Mouse (Mus musculus) urinary bladder, adult 18-20 months (tissue): ENCODE data around the gene Hivep2.

Experiments
- DNase-seq, 2 experiments: peaks; one replicate each; pipeline ENCODE4 v3.0.0; 2022; ENCODE audit warnings: low spot score in 2 of 2, mixed read lengths in 2 of 2

Gene Hivep2

DNA sequence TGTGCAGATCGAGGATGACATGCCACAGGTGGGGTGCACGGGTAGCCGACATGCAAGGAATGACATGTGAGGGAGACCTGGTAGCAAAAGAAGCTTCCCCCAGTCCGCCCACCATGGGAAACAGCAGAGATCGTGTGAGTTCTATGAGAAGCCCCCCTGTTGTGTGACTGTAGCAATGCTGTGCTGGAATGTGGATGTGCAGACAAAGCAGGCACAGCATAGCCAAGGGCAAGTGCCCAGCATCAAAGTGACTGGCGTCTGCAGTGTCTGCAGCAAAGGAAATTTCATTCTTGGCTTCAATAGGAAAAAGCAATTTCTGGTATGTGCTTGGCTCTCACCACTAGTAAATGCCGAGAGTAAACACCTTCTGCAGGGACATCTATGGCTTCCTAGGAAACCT lies 199.0 kb downstream of the Hivep2 start:
- DNase-seq, result peak in 1 of 2 experiments; percentile 22

GRCm38 (mm10) chr10:14168197-14168844 lies 202.4 kb downstream of the Hivep2 start:
- DNase-seq, result no peak

DNA sequence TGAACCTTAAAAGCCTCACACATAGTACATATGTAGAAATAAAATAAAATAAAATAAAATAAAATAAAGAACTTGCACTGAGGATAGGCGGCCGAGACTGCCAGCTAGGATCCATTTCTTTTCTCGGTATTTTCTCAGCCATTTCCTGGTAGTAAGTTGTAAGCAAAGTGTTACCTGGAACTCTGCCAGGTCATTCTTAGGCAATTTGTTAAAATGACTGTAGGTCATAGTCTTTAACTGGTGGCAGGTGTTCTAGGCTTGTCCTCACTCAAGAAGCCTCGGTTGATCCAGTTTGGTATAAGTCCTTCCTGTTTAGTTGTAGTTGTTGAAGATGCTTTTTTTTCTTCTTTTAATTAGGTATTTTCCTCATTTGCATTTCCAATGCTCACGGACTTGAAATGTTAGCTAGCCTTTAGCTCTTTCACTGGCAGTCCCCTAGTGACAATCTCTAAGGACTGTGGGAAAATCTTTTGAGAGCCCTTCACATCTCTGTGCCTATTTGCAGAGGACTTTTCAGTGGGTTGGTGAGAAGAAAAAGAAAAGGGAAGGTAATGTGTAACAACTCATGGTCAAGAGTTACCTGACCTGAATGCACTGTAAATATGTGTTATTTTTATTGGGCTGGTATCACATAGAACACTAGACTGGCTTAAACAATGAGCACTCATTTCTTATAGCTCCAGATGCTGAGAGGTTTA lies 203.1 kb downstream of the Hivep2 start:
- no peak for DNase-seq

DNA sequence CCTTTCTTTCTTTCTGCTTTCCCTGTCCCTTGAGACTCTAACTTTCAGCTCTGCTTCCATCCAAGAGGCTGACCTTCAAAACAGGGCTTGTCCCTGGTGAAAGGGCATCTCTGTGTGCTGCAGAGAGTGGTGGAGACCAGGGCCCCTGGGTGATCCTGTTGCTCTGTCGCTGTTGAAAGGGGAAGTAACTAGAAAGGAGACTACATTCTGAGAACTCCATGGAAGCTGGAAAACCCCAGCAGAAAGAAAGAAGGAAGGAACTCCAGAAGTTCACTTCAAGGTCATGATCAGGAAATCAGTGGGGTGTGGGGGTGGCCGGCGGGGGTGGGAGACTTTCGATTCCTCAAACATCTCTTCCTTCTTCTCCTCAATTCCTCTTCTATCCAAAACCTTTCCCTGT lies 208.2 kb downstream of the Hivep2 start:
- no peak for DNase-seq

DNA sequence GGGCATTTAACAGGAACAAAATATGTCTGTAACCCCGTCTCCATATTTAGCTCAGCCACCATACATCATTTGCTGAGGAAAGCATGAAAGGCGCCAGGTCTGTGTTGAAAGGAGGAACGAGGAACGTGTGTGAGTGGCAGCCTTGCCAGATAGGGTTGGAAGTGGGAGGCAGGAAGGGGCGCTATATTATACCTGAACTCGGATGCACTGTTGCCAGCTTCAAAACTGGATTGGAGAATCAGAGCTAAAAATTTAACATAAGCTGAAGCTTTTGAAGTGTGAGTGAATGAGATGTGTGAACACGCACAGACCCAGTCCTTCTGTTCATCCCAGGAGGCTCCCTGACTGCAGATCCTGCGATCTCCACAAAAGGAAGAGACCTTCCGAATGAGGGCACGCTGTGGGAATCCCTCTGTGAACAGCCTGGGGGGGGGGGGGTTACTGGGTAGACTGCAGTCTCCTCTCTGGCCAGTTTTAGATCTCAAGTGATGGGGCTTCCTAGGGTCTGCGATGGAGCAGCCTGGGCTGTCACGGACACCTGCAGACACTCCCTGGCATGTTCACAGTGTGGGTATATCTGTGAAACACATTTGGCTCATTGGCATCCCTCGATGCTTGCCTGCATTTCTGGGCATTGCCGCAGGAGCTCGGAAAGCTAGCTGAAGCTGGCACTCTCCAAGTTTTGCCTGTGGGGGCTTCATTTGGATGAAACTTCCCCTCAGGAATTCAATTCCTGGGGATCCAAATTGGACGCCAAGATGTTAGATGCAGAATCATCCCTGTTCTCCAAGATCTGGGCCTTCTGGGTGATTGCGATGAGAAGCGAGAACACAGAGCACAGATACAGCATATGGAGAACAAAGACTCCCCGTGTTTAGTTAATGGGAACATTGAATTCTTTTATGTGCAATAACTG lies 213.8 kb downstream of the Hivep2 start:
- DNase-seq, result no peak

DNA sequence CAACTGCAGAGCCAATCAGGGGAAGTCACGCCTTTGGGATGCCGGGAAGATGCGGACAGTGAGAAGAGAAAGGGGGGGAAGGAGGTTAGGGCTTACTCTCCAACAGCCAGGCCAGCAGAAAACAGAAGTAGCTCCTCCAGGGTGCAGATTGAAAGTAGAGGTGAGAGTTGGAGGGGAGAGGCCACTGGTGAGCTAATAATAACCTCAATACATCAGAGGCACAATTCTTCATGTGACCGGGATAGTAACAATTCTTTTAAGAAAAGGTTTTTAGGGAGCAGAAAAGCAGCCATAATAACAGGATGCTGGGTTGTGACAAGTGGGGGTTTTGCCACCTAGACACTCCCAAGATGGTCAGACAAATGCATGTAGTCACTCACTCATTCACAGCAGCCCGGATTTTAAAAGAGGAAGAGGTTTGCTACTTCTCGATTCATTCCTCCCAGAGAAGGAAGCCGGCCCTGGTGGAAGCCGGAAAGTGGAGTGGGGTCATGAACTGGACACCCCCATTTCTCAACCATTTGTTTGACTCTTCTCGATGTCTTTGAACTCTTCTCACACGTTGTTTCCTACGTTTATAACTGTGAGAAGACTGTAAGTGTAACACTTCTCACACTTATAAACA lies 220.6 kb downstream of the Hivep2 start:
- DNase-seq, result no peak

DNA sequence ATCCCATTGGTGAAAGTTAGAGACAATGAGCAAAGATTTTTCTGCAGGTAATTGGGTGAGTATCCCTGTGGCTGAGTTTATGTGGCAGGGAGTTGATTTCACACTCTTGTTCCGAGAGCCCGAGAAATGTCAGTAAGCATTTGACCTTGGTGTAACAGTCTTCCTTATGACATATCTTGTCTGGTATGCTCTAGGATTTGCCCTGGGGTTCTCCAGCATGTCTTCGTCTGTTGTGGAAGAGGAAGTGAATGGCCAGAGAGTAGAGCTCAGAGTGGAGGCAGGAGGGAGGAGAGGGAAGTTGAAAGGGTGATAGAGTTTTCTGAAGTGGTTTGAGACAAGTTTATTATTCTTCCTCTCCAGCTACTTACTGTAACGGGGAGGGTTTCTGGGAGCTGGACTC lies 223.2 kb downstream of the Hivep2 start:
- DNase-seq, result no peak

DNA sequence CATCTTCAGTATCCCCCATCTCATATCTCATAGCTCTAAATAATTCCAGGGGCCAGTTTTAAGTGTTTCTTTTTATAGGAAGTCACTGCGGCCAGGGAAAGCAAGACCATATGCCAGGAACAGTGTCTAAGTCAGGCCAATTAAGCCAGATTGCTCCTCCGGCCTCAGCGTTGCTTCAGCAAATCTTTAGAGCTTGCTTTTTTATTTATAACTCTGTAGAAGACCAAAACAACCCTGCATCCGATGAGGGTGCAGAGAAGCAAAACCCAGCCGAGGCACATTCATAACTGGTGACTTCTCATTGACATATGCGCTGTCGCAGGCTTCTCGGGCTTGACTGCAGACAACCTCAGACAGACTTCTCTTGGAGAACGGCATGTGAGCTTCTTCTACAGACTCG lies 225.3 kb downstream of the Hivep2 start:
- no peak for DNase-seq

GRCm38 (mm10) chr10:14192156-14192555 lies 226.3 kb downstream of the Hivep2 start:
- no peak for DNase-seq

GRCm38 (mm10) chr10:14193702-14194101 lies 227.8 kb downstream of the Hivep2 start:
- DNase-seq, result no peak

GRCm38 (mm10) chr10:14195778-14196650 lies 230.1 kb downstream of the Hivep2 start:
- no peak for DNase-seq

DNA sequence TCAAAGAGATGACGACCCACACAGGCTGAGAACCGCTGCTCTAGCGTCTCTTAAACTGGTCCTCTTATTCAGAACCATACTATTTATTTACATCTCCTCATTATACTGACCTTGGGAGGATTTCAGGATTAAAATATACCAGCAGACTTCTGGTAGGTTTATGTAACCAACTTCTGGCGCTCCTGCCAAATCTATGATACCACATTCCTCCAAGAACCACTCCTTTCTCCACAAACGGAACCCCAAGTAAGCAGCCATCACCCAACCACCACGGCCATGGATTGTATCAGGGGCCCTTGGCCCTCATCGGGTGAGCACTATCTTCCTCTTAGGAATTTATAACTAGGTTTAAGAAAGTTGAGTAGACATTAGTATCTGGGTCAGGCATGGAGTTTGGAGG lies 230.9 kb downstream of the Hivep2 start:
- DNase-seq, result no peak

GRCm38 (mm10) chr10:14197261-14197660 lies 231.4 kb downstream of the Hivep2 start:
- no peak for DNase-seq

DNA sequence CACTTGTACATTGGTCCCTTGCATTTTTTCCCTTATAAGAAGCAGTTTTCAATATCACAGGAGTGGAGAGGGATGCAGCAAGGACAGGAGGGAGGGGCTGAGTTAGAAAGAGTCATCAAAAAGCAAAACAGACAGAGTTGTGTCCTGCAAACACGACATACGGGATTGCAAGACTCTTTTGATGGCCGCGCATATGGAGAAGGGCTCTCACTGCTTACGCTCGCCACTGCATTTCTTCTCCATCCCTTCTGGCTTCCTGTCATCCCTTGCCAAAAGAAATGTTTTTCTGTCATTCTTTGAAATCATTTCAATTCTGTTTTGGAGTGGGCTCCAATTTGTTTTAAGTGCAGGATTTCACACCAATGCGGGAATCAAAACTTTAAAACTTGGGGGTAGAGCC lies 233.5 kb downstream of the Hivep2 start:
- DNase-seq, result no peak

GRCm38 (mm10) chr10:14200310-14200709 lies 234.4 kb downstream of the Hivep2 start:
- peak in 1 of 2 experiments; percentile 40 for DNase-seq
